Mouse (Mus musculus): ENCODE results near the gene Nek2. TPM values are rescaled to one million over a fixed set of nuclear protein-coding genes. Genes with fewer than 3 reads are reported as not detected.

The Nek2 gene
- polyA plus RNA-seq, 1 experiment from 2014 or later: 39.3 TPM

Other genes starting within 250 kb of the Nek2 start
- 36.6 and 43.0 TPM in 2 replicates for gene Dtl, start 245.9 kb upstream of the Nek2 start, polyA plus RNA-seq (2015; fragmentation: Nextera tagmentation; extraction: Ambion mirVana)
- gene Ints7, start 245.8 kb upstream of the Nek2 start, polyA plus RNA-seq (2015; fragmentation: Nextera tagmentation; extraction: Ambion mirVana): 25.0 and 30.3 TPM in 2 replicates
- gene Lpgat1, start 103.6 kb upstream of the Nek2 start, polyA plus RNA-seq (2015; fragmentation: Nextera tagmentation; extraction: Ambion mirVana): 8.1 and 8.8 TPM in 2 replicates
- 2.7 and 3.0 TPM in 2 replicates for gene Slc30a1, start 85.3 kb downstream of the Nek2 start, polyA plus RNA-seq (2015; fragmentation: Nextera tagmentation; extraction: Ambion mirVana)
- 0.06 and 0.14 TPM in 2 replicates for gene Rd3, start 155.9 kb downstream of the Nek2 start, polyA plus RNA-seq (2015; fragmentation: Nextera tagmentation; extraction: Ambion mirVana)

All from liver, embryonic 13.5 days (tissue).